Mouse (Mus musculus) heart, adult 9 months (tissue): ENCODE results near the gene Phf11d.
"Not testable (repeated sequence)": the region's sequence is repeated elsewhere in the genome, so short reads cannot be mapped to it uniquely, and the experiment has no call there.

Source experiments
- DNase-seq, 2 experiments: peaks; one replicate each; pipeline ENCODE4 v3.0.0; 2022; ENCODE audit warnings: low spot score in 2 of 2

Gene Phf11d

GRCm38 (mm10) chr14:59365244-59365644, at the start of gene Phf11d:
Gene Phf11d (minus strand): TSS chr14:59365470.
- DNase-seq: peak; percentile 85 to 91

GRCm38 (mm10) chr14:59414979-59415378, 49.7 kb upstream of the Phf11d start:
- not testable (repeated sequence) for DNase-seq

- peak; percentile 2 to 26 for DNase-seq
Measured at GRCm38 (mm10) chr14:59396999-59397398, 31.7 kb upstream of the Phf11d start.

- no peak for DNase-seq
Measured at GRCm38 (mm10) chr14:59395281-59395680, 30.0 kb upstream of the Phf11d start, which contains the start of gene Phf11c. Gene Phf11c (minus strand): TSS chr14:59395381.

- peak; percentile 3 to 14 for DNase-seq
Measured at GRCm38 (mm10) chr14:59390181-59390580, 24.9 kb upstream of the Phf11d start.

GRCm38 (mm10) chr14:59389532-59389931, 24.3 kb upstream of the Phf11d start:
- DNase-seq: no peak

- DNase-seq: no peak
Measured at GRCm38 (mm10) chr14:59370348-59371068, 5.2 kb upstream of the Phf11d start.

GRCm38 (mm10) chr14:59366386-59367105, 1.3 kb upstream of the Phf11d start:
- DNase-seq: no peak

GRCm38 (mm10) chr14:59341189-59341588, 24.1 kb downstream of the Phf11d start, which contains the start of gene Phf11b:
Gene Phf11b (minus strand): TSS chr14:59341351.
- DNase-seq: peak; percentile 26 to 55

- no peak for DNase-seq
Measured at GRCm38 (mm10) chr14:59339541-59339940, 25.7 kb downstream of the Phf11d start.

- DNase-seq: not testable (repeated sequence)
Measured at GRCm38 (mm10) chr14:59336056-59336455, 29.2 kb downstream of the Phf11d start.

- not testable (repeated sequence) for DNase-seq
Measured at GRCm38 (mm10) chr14:59330499-59330898, 34.8 kb downstream of the Phf11d start.

- not testable (repeated sequence) for DNase-seq
Measured at GRCm38 (mm10) chr14:59319970-59320369, 45.3 kb downstream of the Phf11d start.

- DNase-seq: not testable (repeated sequence)
Measured at GRCm38 (mm10) chr14:59319036-59319435, 46.2 kb downstream of the Phf11d start.
